Mouse (Mus musculus): ENCODE measurements around the gene Nradd.

Nradd gene

GRCm38 (mm10) chr9:110611471-110611870 is 12.8 kb downstream of the Nradd start:
- no peak for DNase-seq

- no peak for DNase-seq
Observed at GRCm38 (mm10) chr9:110583521-110583920, 40.7 kb downstream of the Nradd start.

GRCm38 (mm10) chr9:110582161-110582560 is 42.1 kb downstream of the Nradd start:
- DNase-seq, result no peak
